Mouse (Mus musculus): ENCODE measurements around the gene Eif3l.
A peak's percentile ranks its signal among the peaks of the same experiment; 100 is the strongest.
"Not testable (repeated sequence)": the region's sequence is repeated elsewhere in the genome, so short reads cannot be mapped to it uniquely, and the experiment has no call there.

Gene Eif3l

GRCm38 (mm10) chr15:79074913-79075532 lies at the start of gene Eif3l:
Eif3l (plus strand) TSS chr15:79075179.
- peak; percentile 88 for DNase-seq (ENCODE audit: low spot score)

DNA sequence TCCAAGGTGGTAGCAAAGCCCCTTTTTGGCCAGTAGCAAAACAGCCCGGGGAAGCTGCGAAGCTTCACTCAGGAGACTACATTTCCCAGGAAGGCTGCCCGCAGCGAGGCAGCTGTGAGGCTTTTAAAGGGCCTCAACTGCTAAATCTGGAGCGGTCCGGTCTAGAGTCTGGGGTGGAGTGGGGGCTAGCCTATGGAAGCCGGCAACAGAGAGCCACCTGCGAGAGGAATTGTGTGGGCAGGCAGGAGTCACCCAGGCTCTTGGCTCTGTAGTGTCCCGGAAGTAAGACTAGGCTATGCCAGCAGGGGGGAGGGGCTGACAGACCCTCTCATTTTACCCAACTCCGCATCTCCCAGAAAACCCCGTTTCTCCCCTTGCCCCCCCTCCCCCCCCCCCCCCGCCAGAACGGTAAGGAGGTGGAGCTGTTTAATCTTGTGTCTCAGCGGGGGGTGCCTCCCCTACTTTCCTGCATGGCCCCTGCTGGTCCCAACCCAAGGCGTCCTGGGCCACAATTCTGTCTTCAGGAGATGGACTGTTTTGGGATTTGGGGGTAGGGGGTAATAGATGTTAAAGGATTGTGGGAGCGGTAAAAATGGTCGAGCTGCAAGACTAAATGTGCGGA lies 49.2 kb upstream of the Eif3l start:
- no peak for DNase-seq (ENCODE audit: low spot score)

DNA sequence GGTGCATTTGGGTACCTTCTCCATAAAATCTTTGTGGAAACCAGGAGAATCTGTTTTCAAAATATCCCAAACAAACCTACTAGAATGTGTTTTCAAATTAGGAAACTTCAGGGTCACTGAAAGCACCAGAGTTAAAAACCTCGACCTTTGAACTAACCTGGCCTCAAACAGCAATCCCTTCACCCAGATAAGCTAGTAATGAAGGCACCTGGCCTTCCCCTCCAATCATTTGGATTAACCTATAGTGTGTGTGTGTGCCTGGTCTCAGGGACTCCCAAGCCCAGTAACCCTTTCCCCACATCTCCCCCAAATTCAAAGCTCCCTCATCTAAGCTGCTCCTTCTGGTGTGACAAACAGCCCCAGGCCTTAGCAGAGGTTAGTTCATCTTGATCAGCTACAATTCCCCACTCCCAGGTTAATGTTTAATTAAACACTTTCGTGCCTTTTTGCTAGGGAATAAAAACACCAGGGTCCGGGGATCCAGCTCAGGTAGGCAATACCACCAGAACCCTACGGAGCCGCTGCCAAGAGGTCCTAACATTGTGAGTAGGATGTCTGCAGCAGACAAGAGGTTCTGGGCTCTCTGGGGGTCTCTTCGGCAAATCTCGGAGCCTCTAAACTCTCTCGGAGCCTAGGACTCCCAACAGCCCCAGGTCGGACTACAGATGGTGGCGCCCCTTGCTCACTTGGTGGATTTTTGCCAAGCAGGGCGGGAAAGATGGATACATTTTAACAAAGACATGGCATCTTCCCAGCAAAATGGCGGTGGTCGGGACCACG lies 48.3 kb upstream of the Eif3l start:
- no peak for DNase-seq (ENCODE audit: low spot score)

- peak; percentile 54 for DNase-seq (ENCODE audit: low spot score)
Observed at GRCm38 (mm10) chr15:79027291-79028205, 47.4 kb upstream of the Eif3l start.

DNA sequence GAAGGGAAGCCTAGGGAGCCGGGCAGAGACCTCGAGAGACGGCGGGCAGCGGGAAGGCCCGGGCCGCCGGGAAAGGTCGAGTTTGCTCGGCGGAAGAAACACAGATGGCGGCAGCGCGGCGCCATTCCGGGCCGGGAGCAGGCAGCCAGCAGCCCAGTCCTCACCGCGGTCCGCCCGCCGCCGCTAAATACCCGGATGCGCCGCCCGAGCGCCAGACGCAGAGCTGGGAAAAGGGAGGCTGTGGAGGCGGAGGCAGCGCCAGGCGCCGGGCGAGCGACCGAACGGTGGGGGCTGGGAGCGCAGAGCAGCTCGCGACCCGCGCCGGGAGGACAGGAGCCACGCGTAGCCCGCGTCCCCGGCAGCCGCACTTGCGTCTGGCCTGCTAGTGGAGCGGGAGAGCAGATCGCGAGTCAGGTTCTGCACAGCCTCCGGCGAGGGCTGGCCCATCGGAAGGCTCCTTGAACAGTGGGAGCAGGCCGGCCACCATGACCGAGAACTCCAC lies 46.7 kb upstream of the Eif3l start, which contains the start of gene H1f0:
Gene H1f0 (plus strand): TSS at position 214 of the 502 bp plus-strand sequence.
- DNase-seq (ENCODE audit: low spot score), result peak; percentile 96

DNA sequence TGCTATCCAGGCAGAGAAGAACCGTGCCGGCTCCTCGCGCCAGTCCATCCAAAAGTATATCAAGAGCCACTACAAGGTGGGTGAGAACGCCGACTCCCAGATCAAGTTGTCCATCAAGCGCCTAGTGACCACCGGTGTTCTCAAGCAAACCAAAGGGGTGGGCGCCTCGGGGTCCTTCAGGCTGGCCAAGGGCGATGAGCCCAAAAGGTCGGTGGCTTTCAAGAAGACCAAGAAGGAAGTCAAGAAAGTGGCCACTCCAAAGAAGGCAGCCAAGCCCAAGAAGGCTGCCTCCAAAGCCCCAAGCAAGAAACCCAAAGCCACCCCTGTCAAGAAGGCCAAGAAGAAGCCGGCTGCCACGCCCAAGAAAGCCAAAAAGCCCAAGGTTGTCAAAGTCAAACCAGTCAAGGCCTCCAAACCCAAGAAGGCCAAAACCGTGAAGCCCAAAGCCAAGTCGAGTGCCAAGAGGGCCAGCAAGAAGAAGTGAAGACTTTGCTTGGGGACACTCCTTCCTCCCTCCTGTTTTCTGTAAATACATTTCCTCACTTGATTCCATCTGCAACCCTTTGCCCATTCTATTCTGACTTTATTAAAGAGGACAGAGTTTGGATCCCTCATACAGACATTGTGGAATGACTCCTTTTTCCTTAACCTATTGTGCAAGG lies 46.0 kb upstream of the Eif3l start:
- DNase-seq (ENCODE audit: low spot score), result no peak

- DNase-seq (ENCODE audit: low spot score), result no peak
Observed at GRCm38 (mm10) chr15:79029519-79030241, 45.3 kb upstream of the Eif3l start.

GRCm38 (mm10) chr15:79030551-79031435 lies 44.2 kb upstream of the Eif3l start:
- DNase-seq (ENCODE audit: low spot score), result peak; percentile 86

DNA sequence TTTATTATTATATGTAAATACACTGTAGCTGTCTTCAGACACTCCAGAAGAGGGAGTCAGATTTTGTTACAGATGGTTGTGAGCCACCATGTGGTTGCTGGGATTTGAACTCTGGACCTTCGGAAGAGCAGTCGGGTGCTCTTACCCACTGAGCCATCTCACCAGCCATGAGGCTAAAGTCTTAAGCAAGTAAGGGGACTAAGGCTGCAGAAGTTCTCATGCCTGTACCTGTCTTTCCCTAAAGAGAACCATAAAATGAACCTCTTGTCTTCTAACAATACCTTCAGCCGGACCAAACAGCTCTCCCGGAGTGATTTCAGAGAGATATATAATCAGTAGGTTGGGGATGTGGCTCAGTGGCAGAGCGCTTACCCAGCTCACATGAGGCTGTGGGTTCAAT lies 43.1 kb upstream of the Eif3l start:
- not testable (repeated sequence) for DNase-seq (ENCODE audit: low spot score)

- peak; percentile 77 for DNase-seq (ENCODE audit: low spot score)
Observed at GRCm38 (mm10) chr15:79037913-79038328, 37.1 kb upstream of the Eif3l start.

DNA sequence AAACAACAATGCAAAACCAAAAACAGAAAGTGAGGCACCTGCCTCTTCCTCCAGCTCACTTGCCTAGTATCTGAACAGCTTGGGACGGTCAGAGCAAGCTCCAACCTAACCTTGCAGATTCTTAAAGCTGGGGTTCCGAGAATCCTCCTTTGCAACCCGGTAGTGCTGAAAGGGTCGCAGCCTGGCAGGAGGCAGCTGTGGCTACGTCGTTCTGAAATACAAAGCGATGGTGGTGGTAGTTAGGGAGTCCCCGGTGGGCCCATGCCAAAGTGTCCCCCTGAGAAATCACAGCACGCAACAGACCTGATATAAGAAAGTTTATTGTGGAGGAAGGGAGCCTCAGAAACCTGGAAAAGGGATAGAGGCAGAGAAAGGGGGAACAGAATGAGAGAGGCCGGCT lies 36.6 kb upstream of the Eif3l start:
- no peak for DNase-seq (ENCODE audit: low spot score)

- peak; percentile 85 for DNase-seq (ENCODE audit: low spot score)
Observed at GRCm38 (mm10) chr15:79038853-79039252, 36.1 kb upstream of the Eif3l start.

- no peak for DNase-seq (ENCODE audit: low spot score)
Observed at GRCm38 (mm10) chr15:79040501-79041416, 34.2 kb upstream of the Eif3l start.

GRCm38 (mm10) chr15:79041585-79041984 lies 33.4 kb upstream of the Eif3l start, which contains the start of gene Galr3:
Galr3 (plus strand) TSS chr15:79041885.
- DNase-seq (ENCODE audit: low spot score), result no peak

- DNase-seq (ENCODE audit: low spot score), result no peak
Observed at GRCm38 (mm10) chr15:79042721-79043491, 32.1 kb upstream of the Eif3l start.

DNA sequence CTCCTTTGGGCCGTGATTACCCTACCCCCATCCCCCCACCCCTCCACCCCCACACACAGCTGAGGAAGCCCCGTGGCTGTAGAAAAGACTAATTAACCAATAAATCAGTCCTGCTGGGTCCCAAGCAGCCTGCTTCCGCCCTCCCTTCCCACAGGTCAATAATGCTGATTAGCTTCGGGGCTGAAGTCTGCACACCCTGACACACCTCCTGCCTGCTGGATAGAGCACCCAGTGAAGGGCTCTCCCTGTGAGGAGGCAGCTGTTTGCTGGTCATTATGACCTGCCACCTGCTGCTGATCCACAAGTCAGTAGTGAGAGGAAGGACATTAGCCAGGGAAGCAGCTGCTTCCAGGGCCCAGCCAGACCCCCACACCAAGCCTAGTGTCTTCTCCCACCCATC lies 30.1 kb upstream of the Eif3l start:
- no peak for DNase-seq (ENCODE audit: low spot score)

- DNase-seq (ENCODE audit: low spot score), result no peak
Observed at GRCm38 (mm10) chr15:79048186-79048585, 26.8 kb upstream of the Eif3l start.
